Mouse (Mus musculus) bone marrow, adult 2 months (tissue): ENCODE measurements around the gene Sorbs2. TPM values are rescaled to one million over a fixed set of nuclear protein-coding genes. Genes with fewer than 3 reads are reported as not detected.

Experiments
- H3K27ac ChIP-seq: fragments of 200-500 bp; 2 replicates; pipeline ENCODE4 v1.5.1; 2012; ENCODE audit warnings: low read depth, mild to moderate bottlenecking, control low read depth, inconsistent platforms, low read length; ENCODE audit not compliant: control insufficient read depth, poor library complexity, insufficient read depth
- H3K4me1 ChIP-seq: fragments of 200-500 bp; 2 replicates; pipeline ENCODE4 v1.6.1; 2011; ENCODE audit warnings: low read length; ENCODE audit not compliant: control insufficient read depth, insufficient read depth
- H3K4me3 ChIP-seq: fragments of 200-500 bp; replicated peaks from 2 replicates; pipeline ENCODE3; 2011; ENCODE audit warnings: mild to moderate bottlenecking, low read depth, low read length, control low read depth; ENCODE audit not compliant: control insufficient read depth
- CTCF ChIP-seq: fragments of 200-500 bp; IDR thresholded peaks from 2 replicates; pipeline ENCODE4 v1.5.1; 2011; ENCODE audit warnings: low read length, control low read depth; ENCODE audit not compliant: control insufficient read depth, insufficient read depth
- POLR2A ChIP-seq: fragments of 200-500 bp; IDR thresholded peaks from 2 replicates; pipeline ENCODE4 v1.6.1; 2011; ENCODE audit warnings: low read depth, mild to moderate bottlenecking, control low read depth, low read length, borderline replicate concordance; ENCODE audit not compliant: control insufficient read depth
- WGBS: fragments of 180-500 bp; shearing (Covaris S2); methylation state at CpG from one replicate; pipeline ENCODE4 v1.1.7; 2018; 5-methylcytosine and 5-hydroxymethylcytosine counted together
- polyA plus RNA-seq: library from polyadenylated mRNA; stranded (reverse); fragments of >200 nt; gene quantifications from 2 replicates; pipeline ENCODE4 v1.2.4, GENCODE M21; 2011; ENCODE audit warnings: low replicate concordance; ENCODE audit not compliant: missing spikeins, insufficient read depth, insufficient read length

The Sorbs2 gene
- polyA plus RNA-seq, 1 experiment: 6.5 TPM

DNA sequence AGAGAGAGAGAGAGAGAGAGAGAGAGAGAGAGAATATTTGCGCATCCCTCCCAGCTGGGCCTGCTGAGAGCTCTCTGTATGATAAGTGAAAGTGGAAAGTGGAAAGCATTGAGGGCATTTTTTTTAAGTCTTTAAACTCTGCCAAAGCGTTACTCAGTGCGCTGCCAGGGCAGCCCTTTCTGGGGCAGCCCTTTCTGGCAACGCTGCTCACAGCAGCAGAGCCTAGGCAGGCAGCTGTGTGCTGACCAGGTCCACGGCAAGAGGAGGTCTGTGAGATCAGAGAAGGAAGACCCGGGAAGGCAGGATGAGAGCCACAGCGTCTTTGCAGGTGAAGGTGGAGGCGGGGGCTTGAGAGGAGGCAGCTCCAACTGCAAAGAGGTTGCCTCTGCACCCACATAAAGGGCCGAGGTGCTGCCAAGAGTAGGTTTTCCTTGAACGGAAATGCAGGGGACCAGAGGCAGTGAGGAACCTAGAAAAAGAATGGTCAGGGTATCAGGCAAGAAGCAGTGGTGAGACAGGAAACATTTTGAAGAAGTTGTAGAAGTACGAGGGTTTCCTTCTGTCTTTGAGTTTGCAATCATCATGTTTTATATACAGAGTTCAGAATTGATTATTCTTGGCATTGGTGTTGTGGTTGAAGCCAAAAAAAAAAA lies 256.2 kb downstream of the Sorbs2 start:
- H3K27ac ChIP-seq: no peak overlapping the region; the same call in 1 of the 2 replicates
- 7% methylated on average over 11 of the region's 11 CpGs for WGBS
- H3K4me1 ChIP-seq: no peaks in the 10 kb centered on the region
- TF ChIP-seq POLR2A (no peak), CTCF (no peak)
- H3K4me3 ChIP-seq: no peak overlapping the region

GRCm38 (mm10) chr8:45766138-45766537 lies 258.6 kb downstream of the Sorbs2 start:
- Histone ChIP-seq H3K27ac (no peak overlapping the region), H3K4me1 (no peaks in the 10 kb centered on the region), H3K4me3 (no peak overlapping the region)
- TF ChIP-seq CTCF: no peak
- no peak for TF ChIP-seq POLR2A
- WGBS: 38% methylated on average over 11 of the region's 11 CpGs

DNA sequence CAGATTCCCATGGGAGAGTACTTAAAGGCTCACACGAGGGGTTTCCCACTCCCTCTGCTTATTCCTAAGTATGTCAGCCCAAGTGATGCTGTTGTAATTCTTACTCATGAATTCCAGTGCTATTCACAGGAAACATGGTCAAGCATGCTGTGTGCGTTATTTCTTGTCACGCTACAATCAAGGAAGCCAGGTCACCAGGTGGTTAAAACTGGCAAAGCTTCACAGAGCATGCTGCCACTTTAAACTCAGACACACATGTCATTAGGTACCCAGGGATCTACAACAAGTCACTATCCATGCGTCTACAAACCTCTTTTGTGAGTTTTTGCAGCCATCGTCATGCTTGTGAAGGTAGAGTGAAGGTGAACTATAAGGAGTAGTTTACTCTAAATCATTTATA lies 267.3 kb downstream of the Sorbs2 start:
- Histone ChIP-seq H3K27ac (no peak overlapping the region), H3K4me1 (no peaks in the 10 kb centered on the region), H3K4me3 (no peak overlapping the region)
- 82% methylated on average over 5 of the region's 5 CpGs for WGBS
- TF ChIP-seq POLR2A: no peak

- 85% methylated on average over 7 of the region's 7 CpGs for WGBS
- TF ChIP-seq POLR2A (no peak), CTCF (no peak)
Observed at GRCm38 (mm10) chr8:45775481-45775880, 267.9 kb downstream of the Sorbs2 start.

DNA sequence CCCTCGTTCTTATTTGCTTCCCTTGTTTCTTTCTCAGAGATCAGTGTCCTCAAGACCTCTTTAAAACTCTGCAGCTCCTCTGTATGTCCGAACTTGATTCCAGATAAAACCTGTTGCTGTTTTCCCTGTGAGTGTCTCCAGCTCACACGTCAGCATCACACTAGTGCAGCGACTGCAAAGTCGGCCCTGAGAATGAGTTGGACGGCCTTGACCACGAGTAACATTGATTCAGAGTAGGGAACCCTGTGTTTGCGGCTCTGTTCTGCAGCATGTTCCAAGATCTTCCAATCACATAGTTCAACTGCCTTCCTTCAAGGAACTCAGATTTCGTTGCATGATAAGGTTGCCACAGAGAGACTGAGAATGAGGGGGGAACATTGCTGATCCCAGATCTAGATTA lies 268.8 kb downstream of the Sorbs2 start:
- TF ChIP-seq POLR2A (no peak), CTCF (no peak)
- Histone ChIP-seq H3K27ac (no peak overlapping the region), H3K4me3 (no peak overlapping the region), H3K4me1 (no peaks in the 10 kb centered on the region)
- 80% methylated on average over 9 of the region's 9 CpGs for WGBS

More at GRCm38 (mm10) chr8:45775481-45775880, 267.9 kb downstream of the Sorbs2 start:
- Histone ChIP-seq H3K27ac (no peak overlapping the region), H3K4me1 (no peaks in the 10 kb centered on the region), H3K4me3 (no peak overlapping the region)

DNA sequence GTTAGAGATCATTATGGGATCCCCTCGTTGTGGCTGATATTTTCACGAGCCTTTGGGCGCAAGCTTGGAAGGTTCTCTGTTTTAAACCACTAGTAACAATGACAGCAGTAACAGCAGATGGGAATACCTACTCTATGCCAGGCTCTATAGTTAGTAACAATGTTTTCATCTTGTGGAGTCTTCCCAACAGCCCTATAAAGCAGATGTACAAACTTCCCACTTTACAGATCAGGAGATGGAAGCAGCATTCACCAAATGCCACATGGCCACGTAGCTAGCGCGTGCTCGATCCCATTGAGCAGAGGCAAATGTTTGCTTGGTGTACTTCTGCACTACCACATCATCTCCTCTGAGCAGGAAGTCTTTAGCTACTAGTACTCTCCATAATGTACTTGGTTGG lies 269.4 kb downstream of the Sorbs2 start:
- 89% methylated on average over 7 of the region's 7 CpGs for WGBS
- no peak overlapping the region for H3K4me3 ChIP-seq
- no peak for TF ChIP-seq CTCF
- no peak for TF ChIP-seq POLR2A
- H3K4me1 ChIP-seq: no peaks in the 10 kb centered on the region
- H3K27ac ChIP-seq: no peak overlapping the region

DNA sequence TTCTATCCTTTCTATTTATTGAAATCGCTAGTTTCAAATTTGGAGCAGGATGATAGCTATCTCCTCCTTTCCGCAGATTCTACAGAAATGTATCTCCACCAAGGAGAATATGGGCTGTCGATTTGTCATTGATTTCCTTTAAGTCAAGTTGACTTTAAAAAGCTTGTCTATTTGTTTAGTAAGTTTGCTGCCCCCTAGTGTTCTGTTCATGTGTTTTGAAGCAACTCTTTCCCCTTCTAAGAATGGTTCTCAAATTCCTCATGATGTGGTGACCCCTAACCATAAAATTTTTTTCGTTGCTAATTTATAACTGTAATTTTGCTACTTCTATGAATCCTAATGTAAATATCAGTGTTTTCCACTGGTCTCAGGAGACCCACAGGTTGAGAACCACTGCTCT lies 273.0 kb downstream of the Sorbs2 start:
- Histone ChIP-seq H3K4me1 (no peaks in the 10 kb centered on the region), H3K4me3 (no peak overlapping the region), H3K27ac (no peak overlapping the region)
- no peak for TF ChIP-seq POLR2A
- TF ChIP-seq CTCF: no peak
- 39% methylated on average over 4 of the region's 4 CpGs for WGBS

GRCm38 (mm10) chr8:45788610-45789009 lies 281.0 kb downstream of the Sorbs2 start:
- Histone ChIP-seq H3K27ac (no peak overlapping the region), H3K4me1 (no peaks in the 10 kb centered on the region), H3K4me3 (no peak overlapping the region)
- WGBS: 72% methylated on average over 3 of the region's 3 CpGs
- TF ChIP-seq POLR2A (no peak), CTCF (no peak)

- Histone ChIP-seq H3K4me3 (no peak overlapping the region), H3K4me1 (no peaks in the 10 kb centered on the region), H3K27ac (no peak overlapping the region)
- 77% methylated on average over 14 of the region's 14 CpGs for WGBS
- TF ChIP-seq POLR2A (no peak), CTCF (no peak)
Observed at GRCm38 (mm10) chr8:45794847-45795246, 287.3 kb downstream of the Sorbs2 start.
